Mouse (Mus musculus) embryonic facial prominence, embryonic 14.5 days (tissue): Measurements from ENCODE around the gene Trim38. TPM values are rescaled to one million over a fixed set of nuclear protein-coding genes. Genes with fewer than 3 reads are reported as not detected.

Experiments
- ATAC-seq: fragments of 200-750 bp; cut with Nextera tagmentation; 2 replicates; pipeline ENCODE4 v1.8.0; 2017; ENCODE audit warnings: low read depth, moderate number of reproducible peaks, moderate TSS enrichment
- DNase-seq: peaks from one replicate; pipeline ENCODE4 v3.0.0-alpha.2; 2015; ENCODE audit warnings: low spot score
- H3K27ac ChIP-seq: fragments of 300-500 bp; sonication (generic); replicated peaks from 2 replicates; pipeline ENCODE4 v1.5.1; 2014; ENCODE audit warnings: low read depth, mild to moderate bottlenecking, low read length, moderate library complexity
- H3K27me3 ChIP-seq: fragments of 300-500 bp; sonication (generic); replicated peaks from 2 replicates; pipeline ENCODE4 v1.6.1; 2014; ENCODE audit warnings: low read length; ENCODE audit not compliant: control insufficient read depth, insufficient read depth
- H3K36me3 ChIP-seq: fragments of 300-500 bp; sonication (generic); 2 replicates; pipeline ENCODE4 v1.6.1; 2014; ENCODE audit warnings: low read length, mixed read lengths; ENCODE audit not compliant: control insufficient read depth, insufficient read depth
- H3K4me1 ChIP-seq: fragments of 300-500 bp; sonication (generic); 2 replicates; pipeline ENCODE4 v1.6.1; 2014; ENCODE audit warnings: antibody characterized with exemption, low read length; ENCODE audit not compliant: control insufficient read depth, insufficient read depth
- H3K4me2 ChIP-seq: fragments of 300-500 bp; sonication (generic); 2 replicates; pipeline ENCODE4 v1.6.1; 2014; ENCODE audit warnings: low read depth, mild to moderate bottlenecking, low read length, moderate library complexity, mixed read lengths
- H3K4me3 ChIP-seq: fragments of 300-500 bp; sonication (generic); 2 replicates; pipeline ENCODE4 v1.5.1; 2014; ENCODE audit warnings: low read depth, mild to moderate bottlenecking, low read length
- H3K9ac ChIP-seq: fragments of 300-500 bp; sonication (generic); 2 replicates; pipeline ENCODE4 v1.6.1; 2014; ENCODE audit warnings: low read depth, mild to moderate bottlenecking, low read length, moderate library complexity, mixed read lengths
- H3K9me3 ChIP-seq: fragments of 300-500 bp; sonication (generic); 2 replicates; pipeline ENCODE4 v1.6.1; 2016; ENCODE audit warnings: low read length; ENCODE audit not compliant: control insufficient read depth
- WGBS: fragments of 180-500 bp; shearing (Covaris S2); extraction: QIAGEN DNeasy Blood & Tissue Kit; methylation state at CpG from one replicate; pipeline ENCODE4 v1.1.7; 2014; 5-methylcytosine and 5-hydroxymethylcytosine counted together
- polyA plus RNA-seq: library from polyadenylated mRNA; unstranded; fragments of >200 nt; fragmentation: Nextera tagmentation; extraction: Ambion mirVana; gene quantifications from 2 replicates; pipeline ENCODE4 v1.2.1, GENCODE M21; 2014

The Trim38 gene
- polyA plus RNA-seq, 1 experiment from 2014 or later: 0.31 TPM

DNA sequence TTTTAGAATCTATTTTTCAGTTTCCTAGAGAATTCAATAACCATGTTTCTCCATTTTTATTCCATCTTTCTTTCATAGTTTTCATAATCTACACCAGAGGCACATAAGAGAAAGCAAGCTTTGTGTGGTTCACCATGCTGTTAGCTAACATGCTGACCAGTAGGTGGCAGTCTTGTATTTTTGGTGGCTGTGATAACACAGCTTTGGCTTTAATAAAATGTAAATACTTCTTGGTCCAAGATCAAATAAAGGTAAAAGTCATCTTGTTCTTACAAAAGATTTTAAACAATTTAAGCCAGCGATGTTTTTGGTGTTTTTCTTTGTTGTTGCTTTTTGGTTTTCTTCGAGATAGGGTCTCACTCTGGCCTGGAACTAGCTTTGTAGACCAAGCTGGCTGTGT, 22.8 kb downstream of the Trim38 start:
- Histone ChIP-seq H3K4me3 (no peak overlapping the region), H3K9me3 (no peaks in the 10 kb centered on the region), H3K9ac (no peak overlapping the region), H3K36me3 (no peaks in the 10 kb centered on the region), H3K27me3 (no peaks in the 10 kb centered on the region), H3K27ac (no peak overlapping the region), H3K4me1 (no peaks in the 10 kb centered on the region), H3K4me2 (no peak overlapping the region)
- DNase-seq: peak; percentile 81
- ATAC-seq: no peak
- WGBS: 42% methylated on average over 2 of the region's 2 CpGs

DNA sequence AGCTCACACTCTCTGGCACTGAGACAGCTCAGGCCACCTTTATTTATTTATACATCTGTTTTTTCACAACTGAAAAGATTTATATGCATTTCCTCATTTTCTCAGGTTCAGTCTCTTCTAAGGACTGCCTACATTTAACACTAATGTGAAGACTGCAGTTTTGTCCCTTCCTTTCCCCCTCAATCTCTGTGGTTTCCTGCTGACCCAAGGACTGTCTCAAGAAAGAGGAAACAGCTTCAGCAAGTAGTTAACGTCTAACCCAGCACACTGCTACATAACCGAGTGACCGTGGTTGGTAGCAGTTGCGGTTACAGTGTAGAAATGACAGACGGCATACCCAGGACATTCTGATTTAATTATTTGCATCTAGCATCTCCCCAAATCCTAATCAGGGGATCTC, 29.7 kb downstream of the Trim38 start:
- 52% methylated on average over 5 of the region's 5 CpGs for WGBS
- no peak overlapping the region for H3K4me3 ChIP-seq
- ATAC-seq (no peak), DNase-seq (no peak)
- H3K9me3 ChIP-seq: no peaks in the 10 kb centered on the region
- no peaks in the 10 kb centered on the region for H3K27me3 ChIP-seq
- H3K4me2 ChIP-seq: no peak overlapping the region
- no peaks in the 10 kb centered on the region for H3K4me1 ChIP-seq
- H3K9ac ChIP-seq: no peak overlapping the region
- H3K27ac ChIP-seq: no peak overlapping the region
- no peaks in the 10 kb centered on the region for H3K36me3 ChIP-seq

DNA sequence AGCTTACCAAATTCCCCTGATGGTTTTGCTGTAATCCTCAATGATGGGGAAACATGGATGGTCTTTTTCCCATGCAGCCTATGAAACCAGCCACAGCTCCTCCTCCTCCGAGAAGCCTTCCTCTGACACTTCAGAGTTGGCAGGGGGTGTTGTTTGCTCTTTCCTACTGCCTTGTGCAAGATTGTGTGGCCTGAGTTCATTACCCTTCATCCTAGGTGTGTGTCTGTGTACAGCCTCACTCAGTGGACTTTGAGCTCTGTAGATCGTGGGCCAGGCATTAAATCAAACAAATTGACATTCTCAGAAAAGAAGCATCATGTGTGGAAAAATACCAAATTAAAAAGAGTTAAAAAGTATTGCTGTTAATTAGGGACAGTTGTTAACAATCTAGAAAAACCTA, 34.8 kb downstream of the Trim38 start:
- DNase-seq: no peak
- 80% methylated on average over 2 of the region's 2 CpGs for WGBS
- H3K4me1 ChIP-seq: no peaks in the 10 kb centered on the region

DNA sequence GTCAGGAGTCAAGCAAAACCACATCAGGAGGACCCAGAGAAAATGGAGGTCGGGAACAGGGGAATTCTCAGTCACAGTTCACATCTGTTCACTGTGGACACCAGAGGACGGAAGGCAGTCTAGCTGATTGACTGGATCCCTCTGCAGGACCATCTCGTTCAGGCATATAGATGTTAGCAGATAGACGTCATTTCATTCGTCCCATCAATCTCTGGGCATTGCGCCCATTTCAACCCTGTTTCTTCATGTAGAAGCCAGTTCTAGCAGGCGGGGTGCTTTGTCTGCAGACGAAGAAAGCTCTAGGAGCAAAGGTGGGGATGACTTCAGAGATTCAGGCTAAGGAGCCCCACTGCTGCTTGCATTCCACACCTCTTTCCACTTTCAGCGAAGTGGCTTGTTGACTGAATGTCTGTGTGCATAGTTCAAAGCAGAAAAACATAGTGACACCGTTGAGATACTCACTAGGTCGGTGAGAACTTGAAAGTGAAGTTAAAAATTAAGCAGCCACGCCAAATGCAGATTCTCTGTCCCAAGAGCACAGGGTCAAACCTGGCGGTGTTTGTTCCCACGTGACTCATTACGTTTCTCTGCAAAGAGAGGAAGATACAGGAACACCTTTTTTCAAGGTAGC, 36.8 kb downstream of the Trim38 start, which contains the start of gene Slc17a2:
Gene Slc17a2, plus strand, starts transcription at position 572 of the 631 bp plus-strand sequence.
- Histone ChIP-seq H3K36me3 (no peaks in the 10 kb centered on the region), H3K9me3 (no peaks in the 10 kb centered on the region), H3K27me3 (no peaks in the 10 kb centered on the region), H3K4me2 (no peak within 1 kb of the TSS), H3K4me3 (no peak within 1 kb of the TSS), H3K9ac (no peak within 1 kb of the TSS), H3K4me1 (no peaks in the 10 kb centered on the region), H3K27ac (no peak within 1 kb of the TSS)
- ATAC-seq (no peak), DNase-seq (no peak)
- 82% methylated on average over 15 of the region's 15 CpGs for WGBS

More for the DNA sequence above, 34.8 kb downstream of the Trim38 start:
- no peak overlapping the region for H3K27ac ChIP-seq
- ATAC-seq: no peak
- no peak overlapping the region for H3K4me3 ChIP-seq
- H3K9ac ChIP-seq: no peak overlapping the region
- no peaks in the 10 kb centered on the region for H3K36me3 ChIP-seq
- no peak overlapping the region for H3K4me2 ChIP-seq
- H3K9me3 ChIP-seq: no peaks in the 10 kb centered on the region
- H3K27me3 ChIP-seq: no peaks in the 10 kb centered on the region

DNA sequence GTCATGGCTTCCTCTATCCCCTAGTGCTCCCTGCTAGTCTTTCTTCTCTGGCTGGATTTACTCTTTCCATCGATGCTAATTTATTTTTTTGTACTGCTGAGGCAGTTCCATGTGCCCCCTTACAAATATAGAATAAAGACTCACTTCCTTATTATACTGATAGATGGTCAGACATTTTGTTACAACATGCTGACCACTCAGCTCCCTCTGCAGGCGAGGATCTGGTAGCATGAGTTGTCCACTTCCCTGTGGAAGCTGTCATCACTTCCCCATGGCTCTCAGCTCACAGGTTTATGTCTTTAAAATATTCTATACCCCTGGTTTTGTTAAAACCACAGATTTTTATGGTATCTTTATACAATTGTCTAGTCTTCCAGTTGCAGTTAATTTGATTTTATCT, 46.4 kb downstream of the Trim38 start:
- no peaks in the 10 kb centered on the region for H3K36me3 ChIP-seq
- H3K4me3 ChIP-seq: no peak overlapping the region
- no peaks in the 10 kb centered on the region for H3K27me3 ChIP-seq
- WGBS: 77% methylated on average over 2 of the region's 2 CpGs
- no peaks in the 10 kb centered on the region for H3K4me1 ChIP-seq
- no peak overlapping the region for H3K9ac ChIP-seq
- ATAC-seq: no peak
- DNase-seq: no peak
- H3K9me3 ChIP-seq: no peaks in the 10 kb centered on the region
- H3K27ac ChIP-seq: no peak overlapping the region
- H3K4me2 ChIP-seq: no peak overlapping the region

DNA sequence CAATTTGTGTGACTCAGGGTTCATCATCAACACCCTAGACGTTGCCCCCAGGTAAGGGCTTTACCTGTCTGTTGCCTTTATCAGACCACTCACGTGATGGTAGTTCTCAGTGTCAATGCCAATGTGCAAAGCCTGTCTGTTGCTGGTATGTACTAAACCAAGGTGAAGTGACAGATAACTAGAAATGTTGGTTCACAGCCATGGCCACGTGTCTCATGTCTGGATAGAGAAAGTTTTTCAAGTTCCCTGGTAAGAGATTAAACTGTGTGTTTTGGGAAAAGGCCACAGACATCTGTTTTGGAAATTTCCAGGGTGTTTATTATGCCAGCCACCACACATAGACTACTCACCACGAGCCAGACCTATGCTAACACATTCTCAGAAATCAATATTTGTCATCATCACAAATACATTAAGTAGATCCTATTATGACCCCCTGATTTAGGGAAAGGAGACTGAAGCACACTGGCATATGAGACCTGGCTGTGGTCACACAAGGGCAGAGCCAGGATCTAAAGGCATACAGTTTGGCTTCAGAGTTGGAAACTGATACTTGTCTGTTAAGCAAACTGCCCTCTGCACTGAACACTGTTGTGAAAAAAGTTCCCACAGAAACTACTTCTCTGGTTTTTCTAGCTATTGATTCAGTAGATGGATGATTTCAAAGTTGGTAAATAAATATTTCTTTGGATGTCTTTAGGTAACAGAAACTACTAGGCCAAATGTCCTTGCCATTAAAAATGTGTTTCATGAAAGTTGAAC, 50.6 kb downstream of the Trim38 start:
- H3K27ac ChIP-seq: no peak overlapping the region
- no peaks in the 10 kb centered on the region for H3K9me3 ChIP-seq
- no peak overlapping the region for H3K9ac ChIP-seq
- ATAC-seq (no peak), DNase-seq (no peak)
- H3K27me3 ChIP-seq: no peaks in the 10 kb centered on the region
- 66% methylated on average over 4 of the region's 4 CpGs for WGBS
- H3K4me3 ChIP-seq: no peak overlapping the region
- H3K4me1 ChIP-seq: no peaks in the 10 kb centered on the region
- no peaks in the 10 kb centered on the region for H3K36me3 ChIP-seq
- no peak overlapping the region for H3K4me2 ChIP-seq

DNA sequence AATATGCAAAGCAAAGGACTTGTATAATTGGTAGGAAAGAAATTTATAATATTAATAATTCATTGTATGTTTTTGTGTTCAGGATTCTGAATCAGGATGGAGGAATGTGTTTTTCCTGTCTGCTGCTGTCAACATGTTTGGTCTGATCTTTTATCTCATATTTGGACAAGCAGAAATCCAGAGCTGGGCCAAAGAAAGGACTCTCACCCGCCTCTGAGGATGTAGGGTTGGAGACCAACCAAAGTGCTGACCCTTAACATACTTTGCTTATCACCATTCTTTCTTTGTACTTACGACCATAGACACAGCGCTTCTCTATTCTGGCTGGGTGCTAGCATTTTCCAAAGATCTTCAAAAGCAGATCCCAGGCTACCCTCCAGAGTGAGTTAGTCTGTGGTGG, 52.5 kb downstream of the Trim38 start:
- DNase-seq: no peak
- no peaks in the 10 kb centered on the region for H3K36me3 ChIP-seq
- no peaks in the 10 kb centered on the region for H3K27me3 ChIP-seq
- H3K4me3 ChIP-seq: no peak overlapping the region
- WGBS: 81% methylated on average over 3 of the region's 3 CpGs
- no peak overlapping the region for H3K4me2 ChIP-seq
- H3K4me1 ChIP-seq: no peaks in the 10 kb centered on the region
- ATAC-seq: no peak
- H3K9ac ChIP-seq: no peak overlapping the region
- no peaks in the 10 kb centered on the region for H3K9me3 ChIP-seq
- H3K27ac ChIP-seq: no peak overlapping the region

DNA sequence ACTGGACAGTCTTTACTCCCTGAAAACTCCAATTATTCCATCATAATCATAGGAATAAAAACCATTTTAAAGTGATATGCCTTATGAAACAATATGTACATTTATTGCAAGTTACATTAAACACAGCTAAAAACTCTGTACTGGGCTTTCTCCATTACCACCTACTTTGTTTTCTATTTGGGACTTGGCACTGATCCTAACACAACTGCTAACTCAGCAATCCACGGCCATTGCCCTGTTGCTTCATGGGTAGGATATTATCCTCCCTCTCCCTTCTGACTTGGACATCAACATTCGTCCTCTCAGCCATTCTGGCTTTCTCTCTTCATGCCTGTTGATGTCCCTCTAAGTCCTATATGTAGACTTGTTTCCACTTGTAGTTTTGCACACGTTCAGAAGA, 56.9 kb downstream of the Trim38 start:
- Histone ChIP-seq H3K27me3 (no peaks in the 10 kb centered on the region), H3K27ac (no peak overlapping the region), H3K36me3 (no peaks in the 10 kb centered on the region), H3K4me1 (no peaks in the 10 kb centered on the region), H3K9me3 (no peaks in the 10 kb centered on the region), H3K9ac (no peak overlapping the region), H3K4me3 (no peak overlapping the region), H3K4me2 (no peak overlapping the region)
- DNase-seq: no peak
- WGBS: 75% methylated on average over 3 of the region's 3 CpGs
- no peak for ATAC-seq

DNA sequence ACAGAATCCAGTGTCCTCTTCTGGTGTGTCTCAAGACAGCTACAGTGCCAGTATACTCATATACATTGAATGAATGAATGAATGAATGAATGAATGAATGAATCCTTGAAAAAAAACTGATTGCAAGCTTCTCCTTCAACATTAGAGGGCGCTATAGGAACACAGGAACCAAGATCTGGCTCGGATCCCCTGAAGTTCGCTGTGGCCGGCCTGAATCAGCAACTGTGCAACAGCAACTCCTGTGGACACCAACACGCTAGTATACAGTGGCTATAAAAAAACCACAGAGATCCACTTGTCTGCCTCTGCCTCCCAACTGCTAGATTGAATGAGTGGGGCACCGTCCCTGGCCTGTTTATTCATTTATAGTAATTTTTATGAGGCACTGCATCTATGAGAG, 63.3 kb downstream of the Trim38 start:
- Histone ChIP-seq H3K27ac (no peak overlapping the region), H3K4me2 (no peak overlapping the region), H3K36me3 (no peaks in the 10 kb centered on the region), H3K4me1 (no peaks in the 10 kb centered on the region), H3K4me3 (no peak overlapping the region), H3K9ac (no peak overlapping the region), H3K9me3 (no peaks in the 10 kb centered on the region), H3K27me3 (no peaks in the 10 kb centered on the region)
- DNase-seq: peak; percentile 77
- WGBS: 14% methylated on average over 6 of the region's 6 CpGs
- ATAC-seq: no peak
